Mouse (Mus musculus) intestine, embryonic 16.5 days (tissue): Measurements from ENCODE around the gene Bcl11a. TPM values are rescaled to one million over a fixed set of nuclear protein-coding genes. Genes with fewer than 3 reads are reported as not detected.

Source experiments
- ATAC-seq: fragments of 200-750 bp; cut with Nextera tagmentation; 2 replicates; pipeline ENCODE4 v1.8.0; 2017; ENCODE audit warnings: moderate TSS enrichment, moderate library complexity
- H3K27ac ChIP-seq: fragments of 300-500 bp; sonication (generic); 2 replicates; pipeline ENCODE4 v1.5.1; 2014; ENCODE audit warnings: mild to moderate bottlenecking, low read length
- H3K27me3 ChIP-seq: fragments of 300-500 bp; sonication (generic); replicated peaks from 2 replicates; pipeline ENCODE4 v1.6.1; 2014; ENCODE audit warnings: low read length, control low read depth, mixed read lengths; ENCODE audit not compliant: control insufficient read depth, insufficient read depth
- H3K36me3 ChIP-seq: fragments of 300-500 bp; sonication (generic); 2 replicates; pipeline ENCODE4 v1.6.1; 2014; ENCODE audit warnings: low read length, control low read depth; ENCODE audit not compliant: control insufficient read depth, insufficient read depth
- H3K4me1 ChIP-seq: fragments of 300-500 bp; sonication (generic); 2 replicates; pipeline ENCODE4 v1.6.1; 2014; ENCODE audit warnings: low read length, control low read depth, mixed read lengths; ENCODE audit not compliant: control insufficient read depth, insufficient read depth
- H3K4me2 ChIP-seq: fragments of 300-500 bp; sonication (generic); 2 replicates; pipeline ENCODE4 v1.6.1; 2014; ENCODE audit warnings: low read depth, low read length, control low read depth
- H3K4me3 ChIP-seq: fragments of 300-500 bp; sonication (generic); 2 replicates; pipeline ENCODE4 v1.5.1; 2014; ENCODE audit warnings: mild to moderate bottlenecking, low read length
- H3K9ac ChIP-seq: fragments of 300-500 bp; sonication (generic); 2 replicates; pipeline ENCODE4 v1.6.1; 2014; ENCODE audit warnings: low read depth, low read length
- H3K9me3 ChIP-seq: fragments of 300-500 bp; sonication (generic); 2 replicates; pipeline ENCODE4 v1.6.1; 2016; ENCODE audit warnings: low read length, control low read depth; ENCODE audit not compliant: control insufficient read depth
- WGBS: fragments of 180-500 bp; shearing (Covaris S2); extraction: QIAGEN DNeasy Blood & Tissue Kit; methylation state at CpG from one replicate; pipeline ENCODE4 v1.1.7; 2014; 5-methylcytosine and 5-hydroxymethylcytosine counted together
- polyA plus RNA-seq: library from polyadenylated mRNA; unstranded; fragments of >200 nt; fragmentation: Nextera tagmentation; extraction: Ambion mirVana; gene quantifications from 2 replicates; pipeline ENCODE4 v1.2.1, GENCODE M21; 2015

The Bcl11a gene
- polyA plus RNA-seq, 1 experiment from 2014 or later: 14.8 TPM

GRCm38 (mm10) chr11:24131818-24132217 lies 54.0 kb downstream of the Bcl11a start:
- WGBS: 85% methylated on average over 2 of the region's 2 CpGs
- ATAC-seq: no peak
- Histone ChIP-seq H3K27ac (no peak overlapping the region; the same call in 1 of the 2 replicates), H3K4me2 (no peak overlapping the region), H3K36me3 (no peaks in the 10 kb centered on the region), H3K27me3 (no peaks in the 10 kb centered on the region), H3K9me3 (no peaks in the 10 kb centered on the region), H3K4me1 (peaks cover 40% of the 10 kb centered on the region), H3K4me3 (no peak overlapping the region), H3K9ac (no peak overlapping the region)

DNA sequence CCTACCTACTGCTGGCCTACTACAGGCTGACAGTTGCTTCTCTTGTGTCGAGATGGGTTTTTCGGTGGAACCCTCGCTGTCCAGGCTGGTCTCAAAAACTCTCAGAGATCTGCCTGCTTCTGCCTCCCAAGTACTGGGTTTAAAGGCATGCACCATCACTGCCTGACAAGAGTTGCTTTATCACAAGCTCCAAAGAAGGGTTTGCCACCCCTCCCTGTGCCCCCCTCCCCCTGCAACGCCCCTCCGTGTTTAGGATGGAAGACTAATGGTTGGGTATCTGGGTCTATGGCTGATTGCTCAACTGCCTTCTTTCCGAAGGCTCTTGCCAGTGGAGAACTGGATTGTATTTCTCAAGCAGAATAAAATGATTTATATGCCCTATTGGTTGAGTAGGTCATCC lies 54.5 kb downstream of the Bcl11a start:
- Histone ChIP-seq H3K27me3 (no peaks in the 10 kb centered on the region), H3K4me3 (no peak overlapping the region), H3K9me3 (no peaks in the 10 kb centered on the region), H3K9ac (no peak overlapping the region), H3K4me1 (peaks cover 36% of the 10 kb centered on the region), H3K27ac (no peak overlapping the region), H3K4me2 (no peak overlapping the region), H3K36me3 (no peaks in the 10 kb centered on the region)
- WGBS: 91% methylated on average over 6 of the region's 6 CpGs
- no peak for ATAC-seq

DNA sequence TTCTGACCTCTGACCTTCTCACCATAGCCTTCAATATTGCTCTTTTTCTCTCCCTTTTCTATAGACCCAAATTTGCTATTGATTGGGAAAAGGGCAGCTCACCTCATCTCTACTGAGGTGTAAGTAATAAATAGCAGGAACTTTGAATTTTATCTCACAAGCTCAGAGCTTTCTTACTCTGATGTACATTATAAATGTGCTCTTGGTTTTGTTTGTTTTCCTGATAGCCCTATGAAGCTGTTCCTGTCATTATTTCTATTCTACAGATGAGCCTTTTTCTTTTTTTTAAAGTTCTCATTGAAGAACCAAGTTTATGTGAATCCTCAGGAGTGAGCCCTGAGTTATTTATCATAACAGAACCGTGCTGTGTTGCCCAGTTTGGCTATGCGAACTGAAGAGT lies 55.0 kb downstream of the Bcl11a start:
- H3K4me2 ChIP-seq: no peak overlapping the region
- ATAC-seq: no peak
- H3K9ac ChIP-seq: no peak overlapping the region
- no peak overlapping the region for H3K4me3 ChIP-seq
- no peaks in the 10 kb centered on the region for H3K27me3 ChIP-seq
- H3K9me3 ChIP-seq: no peaks in the 10 kb centered on the region
- WGBS: 76% methylated on average over 2 of the region's 2 CpGs
- H3K36me3 ChIP-seq: no peaks in the 10 kb centered on the region
- H3K4me1 ChIP-seq: peaks cover 31% of the 10 kb centered on the region
- H3K27ac ChIP-seq: no peak overlapping the region

DNA sequence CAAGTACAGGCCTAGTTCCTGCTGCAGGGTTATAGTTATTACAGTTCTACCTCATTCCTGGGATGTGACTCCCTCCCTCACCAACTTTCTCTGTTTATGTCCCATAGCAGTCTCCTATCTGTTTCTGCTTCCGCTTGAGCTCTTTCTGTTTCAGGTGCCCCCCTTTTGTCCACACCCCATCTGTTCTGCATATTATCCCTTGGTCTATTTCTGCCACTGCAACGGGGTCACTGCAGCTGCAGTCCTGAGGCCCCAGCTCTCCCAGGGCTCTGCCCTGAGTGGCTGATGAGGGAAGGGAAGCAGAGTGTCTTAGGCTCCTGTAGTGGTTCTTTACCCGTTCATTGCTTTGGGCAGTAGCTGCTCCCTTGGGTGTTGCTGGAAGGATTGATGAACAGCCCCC lies 55.6 kb downstream of the Bcl11a start:
- H3K9me3 ChIP-seq: no peaks in the 10 kb centered on the region
- H3K27me3 ChIP-seq: no peaks in the 10 kb centered on the region
- ATAC-seq: no peak
- no peaks in the 10 kb centered on the region for H3K36me3 ChIP-seq
- H3K9ac ChIP-seq: no peak overlapping the region
- no peak overlapping the region for H3K4me3 ChIP-seq
- no peak overlapping the region for H3K4me2 ChIP-seq
- peaks cover 26% of the 10 kb centered on the region for H3K4me1 ChIP-seq
- no peak overlapping the region for H3K27ac ChIP-seq
- 66% methylated on average over 3 of the region's 3 CpGs for WGBS

DNA sequence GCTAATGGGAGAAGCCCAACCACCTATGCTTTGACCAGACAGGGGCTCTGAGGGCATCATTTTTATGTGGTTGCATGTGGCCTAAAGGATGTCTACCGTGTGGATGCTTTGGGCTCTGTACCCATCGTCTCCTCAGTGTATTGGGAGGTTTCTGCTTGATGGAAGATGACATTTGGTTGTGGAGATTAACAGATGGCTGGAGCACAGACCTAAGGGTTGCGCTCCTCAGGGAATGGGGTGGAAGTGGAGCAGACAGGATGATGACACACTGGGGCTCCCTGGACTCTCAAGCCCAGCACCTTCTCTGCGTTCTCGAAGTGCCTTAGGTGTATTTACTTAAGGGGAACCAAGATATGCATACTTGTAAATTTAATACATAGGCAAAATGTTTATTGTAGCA lies 56.1 kb downstream of the Bcl11a start:
- WGBS: 78% methylated on average over 5 of the region's 5 CpGs
- ATAC-seq: no peak

GRCm38 (mm10) chr11:24135244-24135643 lies 57.4 kb downstream of the Bcl11a start:
- 0 out of 2 replicates have a peak, but pooled peaks have one; percentile 16 for ATAC-seq
- no peak overlapping the region for H3K9ac ChIP-seq
- H3K27ac ChIP-seq: no peak overlapping the region
- H3K4me2 ChIP-seq: no peak overlapping the region
- no peaks in the 10 kb centered on the region for H3K27me3 ChIP-seq
- H3K4me1 ChIP-seq: peaks cover 15% of the 10 kb centered on the region
- no peak overlapping the region for H3K4me3 ChIP-seq
- peaks cover 6% of the 10 kb centered on the region; the same call in 1 of the 2 replicates for H3K9me3 ChIP-seq
- 81% methylated on average over 2 of the region's 2 CpGs for WGBS
- 0 out of 2 replicates have a peak, but pooled peaks cover 3% of the 10 kb centered on the region for H3K36me3 ChIP-seq

More for the DNA sequence above, 56.1 kb downstream of the Bcl11a start:
- Histone ChIP-seq H3K9ac (no peak overlapping the region), H3K27ac (no peak overlapping the region), H3K27me3 (no peaks in the 10 kb centered on the region), H3K4me2 (no peak overlapping the region), H3K4me3 (no peak overlapping the region), H3K9me3 (no peaks in the 10 kb centered on the region), H3K4me1 (peaks cover 26% of the 10 kb centered on the region), H3K36me3 (no peaks in the 10 kb centered on the region)

DNA sequence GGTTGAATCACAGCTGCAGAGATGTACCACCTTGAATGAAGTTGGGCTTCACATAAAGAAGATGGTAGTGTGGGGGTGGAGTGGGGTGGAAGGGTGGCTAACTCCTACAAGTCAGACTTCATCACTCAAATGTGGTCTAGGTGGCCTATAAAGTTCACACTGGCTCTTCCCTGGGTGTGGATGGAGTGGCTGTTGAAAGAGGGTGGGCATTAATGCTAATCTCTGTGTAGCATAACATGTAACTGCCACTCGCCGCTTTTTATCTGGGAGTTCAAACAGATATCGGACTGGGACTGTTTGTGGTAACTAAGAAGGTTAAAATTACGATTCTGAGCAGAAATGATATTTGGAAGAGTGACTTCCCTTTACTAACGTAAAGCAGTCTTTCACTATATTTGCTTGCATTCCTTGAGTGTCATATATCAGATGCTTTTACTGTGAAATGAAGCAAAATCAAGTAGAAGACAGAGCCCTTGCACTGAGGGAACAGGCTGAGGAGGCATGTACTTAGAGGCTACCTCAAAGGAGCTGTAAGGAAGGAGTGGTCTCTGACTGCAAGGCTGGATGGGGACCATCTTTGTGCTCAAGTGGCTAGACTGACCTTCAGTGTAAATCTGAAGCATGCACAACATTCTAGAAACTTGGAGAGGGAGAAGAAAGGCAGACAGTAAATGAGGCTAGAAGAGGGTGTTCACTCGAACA lies 58.4 kb downstream of the Bcl11a start:
- peak; percentile 29; the same call in 1 of the 2 replicates for ATAC-seq
- Histone ChIP-seq H3K27ac (no peak overlapping the region), H3K4me2 (no peak overlapping the region), H3K36me3 (0 out of 2 replicates have a peak, but pooled peaks cover 3% of the 10 kb centered on the region), H3K4me3 (no peak overlapping the region), H3K9ac (no peak overlapping the region), H3K9me3 (peaks cover 6% of the 10 kb centered on the region; the same call in 1 of the 2 replicates), H3K27me3 (no peaks in the 10 kb centered on the region), H3K4me1 (peaks cover 15% of the 10 kb centered on the region)
- WGBS: 62% methylated on average over 6 of the region's 6 CpGs

GRCm38 (mm10) chr11:24137891-24138290 lies 60.0 kb downstream of the Bcl11a start:
- Histone ChIP-seq H3K27me3 (no peaks in the 10 kb centered on the region), H3K36me3 (0 out of 2 replicates have a peak, but pooled peaks cover 3% of the 10 kb centered on the region), H3K9ac (no peak overlapping the region), H3K27ac (no peak overlapping the region), H3K4me2 (no peak overlapping the region), H3K4me1 (peaks cover 8% of the 10 kb centered on the region), H3K9me3 (peaks cover 6% of the 10 kb centered on the region; the same call in 1 of the 2 replicates), H3K4me3 (no peak overlapping the region)
- 95% methylated on average over 2 of the region's 2 CpGs for WGBS
- no peak for ATAC-seq

- Histone ChIP-seq H3K9me3 (peaks cover 6% of the 10 kb centered on the region; the same call in 1 of the 2 replicates), H3K36me3 (0 out of 2 replicates have a peak, but pooled peaks cover 3% of the 10 kb centered on the region), H3K27me3 (no peaks in the 10 kb centered on the region), H3K9ac (no peak overlapping the region), H3K27ac (no peak overlapping the region), H3K4me3 (no peak overlapping the region), H3K4me1 (peaks cover 8% of the 10 kb centered on the region), H3K4me2 (no peak overlapping the region)
- 78% methylated on average over 9 of the region's 9 CpGs for WGBS
- no peak for ATAC-seq
Measured at GRCm38 (mm10) chr11:24138600-24139375, 60.9 kb downstream of the Bcl11a start.
